Mouse (Mus musculus) lung, adult 2 months (tissue): ENCODE measurements around the gene Dlg1.

Experiments
- CTCF ChIP-seq: fragments of 200-500 bp; IDR thresholded peaks from 2 replicates; pipeline ENCODE4 v1.5.1; 2011; ENCODE audit warnings: mild to moderate bottlenecking, low read length, control low read depth; ENCODE audit not compliant: insufficient read depth
- POLR2A ChIP-seq: fragments of 200-500 bp; IDR thresholded peaks from 2 replicates; pipeline ENCODE4 v1.6.1; 2011; ENCODE audit warnings: low read depth, mild to moderate bottlenecking, control low read depth, low read length, borderline replicate concordance; ENCODE audit errors: extremely low read depth

DNA sequence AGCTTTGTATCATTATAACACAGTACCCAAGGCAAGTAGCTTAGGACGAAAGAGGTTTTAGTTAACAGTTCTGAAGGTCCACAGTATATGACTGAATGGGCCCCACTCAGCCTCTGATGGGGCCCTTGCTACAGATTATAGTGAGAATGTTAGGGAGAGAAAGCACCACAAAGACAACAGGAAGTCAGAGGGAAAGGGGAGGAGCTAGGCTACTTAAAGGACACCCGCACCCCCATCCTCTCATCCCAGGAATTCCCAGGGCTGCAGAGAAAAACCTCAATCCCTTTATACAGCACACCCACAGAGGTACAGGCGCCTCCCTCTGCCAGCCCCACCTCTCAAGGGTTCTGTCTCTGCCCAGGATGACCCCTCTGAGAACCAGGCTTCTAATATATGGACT, 32.2 kb upstream of the Dlg1 start:
- TF ChIP-seq CTCF (no peak), POLR2A (no peak)
